Mouse (Mus musculus): ENCODE results near the gene Grip1.

- TF ChIP-seq EP300 (IDR thresholded peaks at IDR 0.05; ENCODE audit: low read depth) (no peak), CTCF (IDR thresholded peaks at IDR 0.05; ENCODE audit: low read depth) (no peak)
Measured at GRCm38 (mm10) chr10:120077850-120078249, 624.2 kb downstream of the Grip1 start.

Data from heart, postnatal 0 days (tissue).